Mouse (Mus musculus) pancreas, adult 10 weeks (tissue): Measurements from ENCODE around the gene Rpl34. TPM values are rescaled to one million over a fixed set of nuclear protein-coding genes. Genes with fewer than 3 reads are reported as not detected.

Source experiments
- polyA plus RNA-seq: library from polyadenylated mRNA; stranded (reverse); fragments of 350-450 nt; fragmentation: Illumina TruSeq; extraction: RNeasy Lipid Tissue Mini Kit (QIAGEN cat#74804); gene quantifications from one replicate; pipeline ENCODE4 v1.2.3, GENCODE M21; 2015; ENCODE audit warnings: low read depth, low replicate concordance; ENCODE audit not compliant: insufficient read depth

Rpl34 gene
- polyA plus RNA-seq: 488 TPM

DNA sequence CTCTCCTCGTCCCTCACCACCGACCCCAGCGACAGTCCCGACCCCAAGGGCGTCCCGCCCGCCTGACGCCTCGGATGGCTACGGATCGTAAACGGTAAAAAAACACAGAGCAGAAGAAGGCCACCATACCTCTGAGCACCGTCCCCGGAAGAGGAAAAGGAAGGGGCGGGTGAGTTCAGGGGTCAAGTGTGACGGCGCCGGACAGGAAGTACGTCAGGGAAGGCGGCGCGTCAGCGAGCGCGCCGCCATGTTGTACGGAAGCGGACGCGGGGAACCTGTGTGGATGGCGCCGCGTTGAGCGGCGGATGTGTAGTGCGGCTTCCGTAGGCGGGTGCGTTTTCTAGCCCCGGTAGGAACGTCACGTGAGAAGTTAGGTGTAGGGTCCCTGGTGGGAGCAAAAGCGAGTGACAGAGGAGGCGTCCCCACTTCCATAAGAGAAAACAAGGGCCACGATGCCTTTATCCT lies at the start of gene Rpl34:
Gene Rpl34 (minus strand): TSS at position 210 of the 465 bp plus-strand sequence.

DNA sequence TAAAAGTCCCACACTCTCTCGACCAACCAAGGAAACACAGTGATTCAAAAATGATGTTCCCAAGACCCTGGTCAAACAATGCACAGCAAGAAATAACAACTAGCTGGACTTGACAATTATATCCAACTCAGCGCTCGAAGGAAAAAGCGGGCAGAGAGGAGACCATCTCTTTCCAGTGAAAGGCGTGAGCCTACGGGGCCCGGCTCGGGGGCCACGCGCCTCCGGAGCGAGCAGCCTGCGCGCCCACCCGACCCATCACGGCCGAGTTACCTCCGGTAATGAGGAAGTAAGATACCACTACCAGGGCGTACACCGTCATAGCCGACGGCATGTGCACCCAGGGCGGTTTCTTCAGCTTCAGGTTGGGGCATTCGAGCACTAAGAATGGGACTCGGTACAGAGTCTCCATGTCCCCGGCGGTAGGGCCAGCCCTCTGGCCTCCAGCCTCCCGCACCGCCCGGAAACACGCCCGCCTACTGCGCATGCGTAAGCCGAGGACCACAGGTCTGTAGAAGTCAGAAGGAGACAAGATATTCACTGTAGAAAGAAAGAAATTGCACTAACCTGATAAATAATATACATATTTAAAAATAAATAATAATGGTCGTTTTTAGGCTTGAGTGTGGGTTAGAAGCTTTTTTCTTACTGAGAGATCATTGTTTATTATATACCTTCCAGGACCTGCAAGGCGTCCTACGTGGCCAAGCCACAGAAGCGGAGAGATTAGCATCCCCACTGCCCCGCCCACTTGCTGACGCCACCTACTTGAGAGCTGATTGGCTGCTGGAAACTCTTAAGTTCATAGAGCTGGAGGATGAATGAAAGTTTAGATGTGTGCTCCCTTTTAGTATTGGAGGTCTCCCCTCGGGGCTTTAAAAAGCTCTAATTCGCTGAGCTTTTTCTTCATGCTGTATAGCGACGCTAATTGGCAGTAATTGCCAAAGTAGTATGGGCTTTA lies 21.0 kb downstream of the Rpl34 start, which contains the start of gene Ostc:
Gene Ostc (minus strand): TSS at position 478 of the 958 bp plus-strand sequence.

Other genes starting within 250 kb of the Rpl34 start
- gene Etnppl, start 113.0 kb downstream of the Rpl34 start, polyA plus RNA-seq: not detected
- 57.0 TPM for gene Ostc, start 21.0 kb downstream of the Rpl34 start, polyA plus RNA-seq